Mouse (Mus musculus) cerebellum, adult 2 months (tissue): ENCODE measurements at regions not wholly inside any gene's neighbourhood (a gene's known extent, or its start where the extent isn't known, plus 50 kb on each side); places are given as distances from the start of the nearest gene placed in this dataset.

Experiments
- DNase-seq, 2 experiments: peaks; one replicate each; pipeline ENCODE4 v3.0.0; 2021
- H3K27ac ChIP-seq: fragments of 200-500 bp; 2 replicates; pipeline ENCODE4 v1.5.1; 2012; ENCODE audit warnings: low read length, control low read depth, inconsistent platforms; ENCODE audit not compliant: insufficient read depth
- H3K27me3 ChIP-seq: fragments of 200-500 bp; 2 replicates; pipeline ENCODE4 v1.6.1; 2012; ENCODE audit warnings: inconsistent platforms, mild to moderate bottlenecking, low read length, moderate library complexity; ENCODE audit not compliant: control insufficient read depth, insufficient read depth
- H3K4me1 ChIP-seq: fragments of 200-500 bp; 2 replicates; pipeline ENCODE4 v1.6.1; 2011; ENCODE audit warnings: low read length; ENCODE audit not compliant: control insufficient read depth, insufficient read depth
- H3K4me3 ChIP-seq: fragments of 200-500 bp; replicated peaks from 2 replicates; pipeline ENCODE3; 2011; ENCODE audit warnings: mild to moderate bottlenecking, low read depth, low read length, control low read depth; ENCODE audit not compliant: insufficient read depth
- CTCF ChIP-seq: fragments of 200-500 bp; IDR thresholded peaks from 2 replicates; pipeline ENCODE4 v1.5.1; 2011; ENCODE audit warnings: low read depth, mild to moderate bottlenecking, control low read depth, low read length, moderate library complexity, borderline replicate concordance; ENCODE audit not compliant: insufficient read depth
- POLR2A ChIP-seq: fragments of 200-500 bp; IDR thresholded peaks from 2 replicates; pipeline ENCODE4 v1.6.1; 2011; ENCODE audit warnings: low read length, control low read depth, borderline replicate concordance; ENCODE audit not compliant: insufficient read depth
- WGBS: fragments of 180-500 bp; shearing (Covaris S2); methylation state at CpG from one replicate; pipeline ENCODE4 v1.1.7; 2018; 5-methylcytosine and 5-hydroxymethylcytosine counted together

- TF ChIP-seq POLR2A (no peak), CTCF (no peak)
- no peak for DNase-seq
- 71% methylated on average over 7 of the region's 7 CpGs for WGBS
- Histone ChIP-seq H3K4me1 (peaks cover 2% of the 10 kb centered on the region; the same call in 1 of the 2 replicates), H3K4me3 (no peak overlapping the region), H3K27me3 (no peaks in the 10 kb centered on the region), H3K27ac (no peak overlapping the region)
These were observed 218.7 kb downstream of the Phlda1 start for GRCm38 (mm10) chr10:111724574-111725414.

GRCm38 (mm10) chr10:111736026-111736425 lies 229.9 kb downstream of the Phlda1 start:
- no peaks in the 10 kb centered on the region for H3K4me1 ChIP-seq
- TF ChIP-seq CTCF (no peak), POLR2A (no peak)
- no peak for DNase-seq
- WGBS: 88% methylated on average over 3 of the region's 3 CpGs
- H3K27me3 ChIP-seq: no peaks in the 10 kb centered on the region
- H3K4me3 ChIP-seq: no peak overlapping the region
- H3K27ac ChIP-seq: no peak overlapping the region

- H3K4me1 ChIP-seq: no peaks in the 10 kb centered on the region
- no peaks in the 10 kb centered on the region for H3K27me3 ChIP-seq
- H3K4me3 ChIP-seq: no peak overlapping the region
- WGBS: 52% methylated on average over 5 of the region's 5 CpGs
- no peak for DNase-seq
- H3K27ac ChIP-seq: no peak overlapping the region
- TF ChIP-seq CTCF (no peak), POLR2A (no peak)
These were observed 232.9 kb upstream of the Krr1 start for GRCm38 (mm10) chr10:111739471-111740138.

- no peak for TF ChIP-seq CTCF
- no peak for TF ChIP-seq POLR2A
These were observed 231.7 kb upstream of the Krr1 start for GRCm38 (mm10) chr10:111740586-111741265.

GRCm38 (mm10) chr10:111741301-111741945 lies 231.0 kb upstream of the Krr1 start:
- Histone ChIP-seq H3K27me3 (no peaks in the 10 kb centered on the region), H3K27ac (no peak overlapping the region), H3K4me3 (no peak overlapping the region), H3K4me1 (no peaks in the 10 kb centered on the region)
- 46% methylated on average over 5 of the region's 5 CpGs for WGBS
- no peak for TF ChIP-seq POLR2A
- no peak for TF ChIP-seq CTCF
- no peak for DNase-seq

More at GRCm38 (mm10) chr10:111740586-111741265, 231.7 kb upstream of the Krr1 start:
- H3K27me3 ChIP-seq: no peaks in the 10 kb centered on the region
- no peak for DNase-seq
- 44% methylated on average over 9 of the region's 9 CpGs for WGBS
- H3K4me1 ChIP-seq: no peaks in the 10 kb centered on the region
- no peak overlapping the region for H3K27ac ChIP-seq
- H3K4me3 ChIP-seq: no peak overlapping the region

GRCm38 (mm10) chr10:111743291-111743690 lies 229.2 kb upstream of the Krr1 start:
- H3K4me3 ChIP-seq: no peak overlapping the region
- no peak overlapping the region for H3K27ac ChIP-seq
- H3K27me3 ChIP-seq: no peaks in the 10 kb centered on the region
- WGBS: 89% methylated on average over 9 of the region's 9 CpGs
- no peak for TF ChIP-seq CTCF
- TF ChIP-seq POLR2A: no peak
- DNase-seq: no peak
- H3K4me1 ChIP-seq: no peaks in the 10 kb centered on the region

GRCm38 (mm10) chr10:111745116-111745515 lies 227.3 kb upstream of the Krr1 start:
- TF ChIP-seq CTCF (no peak), POLR2A (no peak)
- WGBS: 96% methylated on average over 3 of the region's 3 CpGs
- no peak for DNase-seq

More at GRCm38 (mm10) chr10:111745116-111745515, 227.3 kb upstream of the Krr1 start:
- Histone ChIP-seq H3K4me1 (no peaks in the 10 kb centered on the region), H3K27ac (no peak overlapping the region), H3K4me3 (no peak overlapping the region), H3K27me3 (no peaks in the 10 kb centered on the region)
